Comparison of ENCODE assay signal across 22 mouse cellular contexts in the genomic region with DNA sequence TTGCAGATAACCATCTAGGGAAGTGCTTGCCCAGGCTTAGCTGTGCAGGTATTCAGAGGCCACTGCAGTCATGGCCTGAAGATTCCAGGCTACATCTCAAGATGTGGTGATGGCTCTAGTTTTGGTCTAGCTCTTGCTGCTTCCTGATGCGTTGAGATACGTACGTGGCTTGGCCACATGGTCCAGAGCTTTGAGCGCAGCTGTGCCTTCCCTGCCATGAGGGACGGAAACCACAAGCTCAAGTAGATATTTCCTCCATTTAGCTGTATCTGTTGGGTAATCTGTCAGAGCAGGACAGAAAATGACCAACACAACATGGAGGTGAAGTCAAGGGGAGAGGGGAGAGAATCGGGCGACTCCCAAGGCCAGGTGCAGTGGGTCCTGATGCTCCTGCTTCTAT. TPM values are rescaled to one million over a fixed set of nuclear protein-coding genes. Genes with fewer than 3 reads are reported as not detected.
"Had no signal": no experiment of that assay in that cellular context is flagged by ENCODE, and none has a peak within 500 bp of the region (broad histone marks: within the 10 kb centered on the region; RNA-seq: fewer than 3 reads in every experiment).

No protein-coding gene starts in this region.

- H3K4me2 ChIP-seq: intestine, embryonic 15.5 days; limb, embryonic 12.5 days; midbrain, embryonic 13.5 days; neural tube, embryonic 15.5 days had no signal

- H3K9me3 ChIP-seq: intestine, embryonic 15.5 days; limb, embryonic 12.5 days; midbrain, embryonic 13.5 days; neural tube, embryonic 15.5 days had no signal

- H3K9ac ChIP-seq: intestine, embryonic 15.5 days; limb, embryonic 12.5 days; liver, embryonic 14.5 days; midbrain, embryonic 13.5 days; neural tube, embryonic 15.5 days had no signal

- H3K4me3 ChIP-seq: intestine, embryonic 15.5 days; limb, embryonic 12.5 days; midbrain, embryonic 13.5 days; myocyte; neural tube, embryonic 15.5 days had no signal

- DNase-seq: kidney, adult 2 months; kidney, postnatal 25 days; layer of hippocampus, postnatal 36 days; liver; lung, adult 2 months; lung, postnatal 36 days; retina, postnatal 1 day; right cerebral cortex, postnatal 25 days; spleen, adult 18-20 months; thymus, postnatal 36 days had no signal

- H3K27ac ChIP-seq: intestine, embryonic 15.5 days; limb, embryonic 12.5 days; liver, embryonic 14.5 days; midbrain, embryonic 13.5 days; neural tube, embryonic 15.5 days had no signal

- H3K4me1 ChIP-seq: intestine, embryonic 15.5 days; limb, embryonic 12.5 days; neural tube, embryonic 15.5 days had no signal

- ATAC-seq: intestine, embryonic 15.5 days; lung, postnatal 0 days; midbrain, embryonic 13.5 days had no signal

- H3K36me3 ChIP-seq: intestine, embryonic 15.5 days; limb, embryonic 12.5 days; midbrain, embryonic 13.5 days; neural tube, embryonic 15.5 days had no signal

- H3K27me3 ChIP-seq: intestine, embryonic 15.5 days; limb, embryonic 12.5 days; midbrain, embryonic 13.5 days; neural tube, embryonic 15.5 days had no signal

RNA-seq across cellular contexts. Expression of a gene that starts 50.1 kb away (rescaled TPM):
- total RNA-seq: layer of hippocampus, postnatal 36 days; left cerebral cortex, postnatal 25 days; midbrain, postnatal 0 days had no signal
- polyA plus RNA-seq: kidney, embryonic 16.5 days; lung, postnatal 0 days; midbrain, postnatal 0 days; myocyte; neural tube, embryonic 11.5 days had no signal

RNA-seq across cellular contexts. Expression of a gene that starts 57.8 kb away (rescaled TPM):
- total RNA-seq: layer of hippocampus, postnatal 36 days; left cerebral cortex, adult 8-10 months; left cerebral cortex, postnatal 25 days; midbrain, postnatal 0 days had no signal
- polyA plus RNA-seq: intestine, embryonic 15.5 days; kidney, embryonic 16.5 days; limb, embryonic 12.5 days; lung, adult 2 months; lung, postnatal 0 days; midbrain, embryonic 13.5 days; midbrain, postnatal 0 days; myocyte; neural tube, embryonic 11.5 days; neural tube, embryonic 15.5 days had no signal
